Mouse (Mus musculus): ENCODE data around the gene Gldc. TPM values are rescaled to one million over a fixed set of nuclear protein-coding genes. Genes with fewer than 3 reads are reported as not detected.

Gldc gene
- polyA plus RNA-seq, 1 experiment from 2014 or later: 1.3 TPM

GRCm38 (mm10) chr19:30166801-30167505 is 8.3 kb downstream of the Gldc start:
- Histone ChIP-seq H3K4me3 (ENCODE audit: low read length) (no peak overlapping the region), H3K9me3 (ENCODE audit: control insufficient read depth, low read length) (no peaks in the 10 kb centered on the region), H3K27ac (ENCODE audit: low read length) (no peak overlapping the region), H3K36me3 (ENCODE audit: control insufficient read depth, insufficient read depth, low read length) (no peaks in the 10 kb centered on the region), H3K4me1 (ENCODE audit: control insufficient read depth, insufficient read depth, low read length) (no peaks in the 10 kb centered on the region), H3K27me3 (replicated peaks; ENCODE audit: control insufficient read depth, insufficient read depth, low read length) (no peaks in the 10 kb centered on the region), H3K9ac (ENCODE audit: low read depth, low read length) (no peak overlapping the region), H3K4me2 (ENCODE audit: low read depth, low read length) (no peak overlapping the region)
- ATAC-seq: no peak
- 90% methylated on average over 20 of the region's 20 CpGs for WGBS

DNA sequence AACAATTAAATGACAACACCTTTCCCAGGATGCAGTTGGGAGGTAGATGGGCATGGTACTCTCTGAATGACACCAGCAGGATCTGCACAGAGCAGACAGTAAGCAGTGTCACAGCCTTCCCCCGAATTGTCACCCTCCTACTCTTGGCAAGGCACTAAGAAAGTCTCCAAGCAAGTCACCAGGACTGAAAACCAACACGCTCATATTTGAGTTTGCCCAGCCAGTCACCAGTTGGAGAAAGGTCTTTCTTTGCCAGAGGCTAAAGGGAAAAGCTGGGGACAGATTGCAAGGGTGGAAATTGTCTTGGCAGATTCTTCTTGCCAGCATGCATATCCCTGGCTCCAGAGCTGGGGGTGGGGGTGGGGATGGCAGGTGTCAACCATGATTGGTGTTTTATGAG is 11.0 kb downstream of the Gldc start:
- no peak overlapping the region for H3K4me2 ChIP-seq (ENCODE audit: low read depth, low read length)
- no peaks in the 10 kb centered on the region for H3K36me3 ChIP-seq (ENCODE audit: control insufficient read depth, insufficient read depth, low read length)
- no peaks in the 10 kb centered on the region for H3K27me3 ChIP-seq (replicated peaks; ENCODE audit: control insufficient read depth, insufficient read depth, low read length)
- H3K9ac ChIP-seq (ENCODE audit: low read depth, low read length): no peak overlapping the region
- WGBS: 80% methylated on average over 2 of the region's 2 CpGs
- no peak for ATAC-seq
- no peak overlapping the region for H3K4me3 ChIP-seq (ENCODE audit: low read length)
- H3K27ac ChIP-seq (ENCODE audit: low read length): no peak overlapping the region
- no peaks in the 10 kb centered on the region for H3K9me3 ChIP-seq (ENCODE audit: control insufficient read depth, low read length)
- H3K4me1 ChIP-seq (ENCODE audit: control insufficient read depth, insufficient read depth, low read length): no peaks in the 10 kb centered on the region

DNA sequence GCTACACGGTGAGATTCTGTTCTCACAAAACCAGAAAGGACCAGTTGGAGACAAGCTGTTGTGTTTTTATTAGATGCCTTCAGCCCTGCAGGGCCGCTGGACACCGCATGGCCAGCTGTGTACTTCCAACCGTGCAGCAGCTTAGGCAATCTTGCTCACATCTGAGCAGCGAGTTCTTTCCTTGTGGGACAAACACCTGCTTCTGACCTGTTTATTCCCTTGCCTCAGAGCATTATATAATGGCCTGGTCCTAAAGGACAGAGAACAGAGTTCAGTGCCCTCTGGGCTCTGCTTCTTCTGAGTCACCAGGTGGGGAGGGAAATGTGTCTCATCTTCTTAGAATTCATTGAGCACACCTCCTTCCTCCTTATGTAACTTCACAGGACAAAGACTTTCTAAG is 12.4 kb downstream of the Gldc start:
- Histone ChIP-seq H3K4me2 (ENCODE audit: low read depth, low read length) (no peak overlapping the region), H3K4me1 (ENCODE audit: control insufficient read depth, insufficient read depth, low read length) (no peaks in the 10 kb centered on the region), H3K27ac (ENCODE audit: low read length) (no peak overlapping the region), H3K9ac (ENCODE audit: low read depth, low read length) (no peak overlapping the region), H3K4me3 (ENCODE audit: low read length) (no peak overlapping the region), H3K36me3 (ENCODE audit: control insufficient read depth, insufficient read depth, low read length) (no peaks in the 10 kb centered on the region), H3K27me3 (replicated peaks; ENCODE audit: control insufficient read depth, insufficient read depth, low read length) (no peaks in the 10 kb centered on the region), H3K9me3 (ENCODE audit: control insufficient read depth, low read length) (no peaks in the 10 kb centered on the region)
- 78% methylated on average over 5 of the region's 5 CpGs for WGBS
- no peak for ATAC-seq

DNA sequence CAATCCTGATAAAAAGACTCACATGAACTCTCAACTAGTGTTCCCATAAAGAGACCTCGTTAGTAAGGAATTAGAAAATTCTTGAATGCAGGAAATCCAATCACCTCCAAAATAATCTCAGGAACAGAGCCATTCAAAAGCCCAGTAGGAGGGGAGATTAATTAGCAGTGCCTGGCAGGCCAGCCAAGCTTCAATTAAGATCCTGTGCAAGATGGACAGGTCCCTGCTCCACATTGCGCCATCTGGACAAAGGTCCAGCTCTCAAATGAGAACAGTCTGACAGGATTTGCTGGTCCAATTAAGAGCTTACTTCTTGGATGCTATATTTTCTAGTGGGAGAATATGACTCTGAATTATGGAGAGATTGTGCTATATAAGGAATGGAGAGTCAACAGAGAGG is 15.2 kb downstream of the Gldc start:
- ATAC-seq: no peak
- no peak overlapping the region for H3K4me3 ChIP-seq (ENCODE audit: low read length)

GRCm38 (mm10) chr19:30158189-30158588 is 17.0 kb downstream of the Gldc start:
- Histone ChIP-seq H3K4me2 (ENCODE audit: low read depth, low read length) (no peak overlapping the region), H3K27ac (ENCODE audit: low read length) (no peak overlapping the region), H3K4me3 (ENCODE audit: low read length) (no peak overlapping the region), H3K9ac (ENCODE audit: low read depth, low read length) (no peak overlapping the region), H3K36me3 (ENCODE audit: control insufficient read depth, insufficient read depth, low read length) (no peaks in the 10 kb centered on the region), H3K9me3 (ENCODE audit: control insufficient read depth, low read length) (no peaks in the 10 kb centered on the region), H3K27me3 (replicated peaks; ENCODE audit: control insufficient read depth, insufficient read depth, low read length) (no peaks in the 10 kb centered on the region), H3K4me1 (ENCODE audit: control insufficient read depth, insufficient read depth, low read length) (no peaks in the 10 kb centered on the region)
- ATAC-seq: no peak
- WGBS: 90% methylated on average over 4 of the region's 4 CpGs

More for the DNA sequence above, 15.2 kb downstream of the Gldc start:
- H3K36me3 ChIP-seq (ENCODE audit: control insufficient read depth, insufficient read depth, low read length): no peaks in the 10 kb centered on the region
- no peak overlapping the region for H3K27ac ChIP-seq (ENCODE audit: low read length)
- H3K4me1 ChIP-seq (ENCODE audit: control insufficient read depth, insufficient read depth, low read length): no peaks in the 10 kb centered on the region
- WGBS: 83% methylated on average over 2 of the region's 2 CpGs
- no peak overlapping the region for H3K9ac ChIP-seq (ENCODE audit: low read depth, low read length)
- no peaks in the 10 kb centered on the region for H3K9me3 ChIP-seq (ENCODE audit: control insufficient read depth, low read length)
- H3K4me2 ChIP-seq (ENCODE audit: low read depth, low read length): no peak overlapping the region
- no peaks in the 10 kb centered on the region for H3K27me3 ChIP-seq (replicated peaks; ENCODE audit: control insufficient read depth, insufficient read depth, low read length)

- no peak overlapping the region for H3K27ac ChIP-seq (ENCODE audit: low read length)
- no peaks in the 10 kb centered on the region for H3K4me1 ChIP-seq (ENCODE audit: control insufficient read depth, insufficient read depth, low read length)
- H3K9ac ChIP-seq (ENCODE audit: low read depth, low read length): no peak overlapping the region
- WGBS: 62% methylated on average over 12 of the region's 12 CpGs
- no peaks in the 10 kb centered on the region for H3K27me3 ChIP-seq (replicated peaks; ENCODE audit: control insufficient read depth, insufficient read depth, low read length)
- no peak overlapping the region for H3K4me3 ChIP-seq (ENCODE audit: low read length)
- no peaks in the 10 kb centered on the region for H3K36me3 ChIP-seq (ENCODE audit: control insufficient read depth, insufficient read depth, low read length)
- no peaks in the 10 kb centered on the region for H3K9me3 ChIP-seq (ENCODE audit: control insufficient read depth, low read length)
- no peak overlapping the region for H3K4me2 ChIP-seq (ENCODE audit: low read depth, low read length)
- no peak for ATAC-seq
These were observed 18.1 kb downstream of the Gldc start for GRCm38 (mm10) chr19:30157031-30157687.

DNA sequence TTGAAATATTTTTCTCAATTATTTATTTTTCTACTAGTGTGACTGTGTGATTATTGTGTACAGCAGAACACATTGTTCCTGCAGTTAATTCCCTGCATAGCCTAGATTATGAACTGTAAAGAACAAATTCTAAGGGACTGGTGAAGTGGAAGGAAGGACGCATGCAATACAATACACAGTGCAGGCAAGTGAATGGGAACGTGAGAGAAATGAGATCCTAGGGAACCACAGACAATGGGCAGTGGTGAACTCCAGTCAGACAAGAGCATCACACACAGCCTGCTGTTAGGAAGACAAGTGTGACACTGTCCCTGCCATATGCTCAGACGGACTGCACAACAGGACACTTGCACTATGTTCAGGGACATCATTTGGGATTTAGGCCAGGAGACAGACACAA is 21.5 kb downstream of the Gldc start:
- Histone ChIP-seq H3K4me3 (ENCODE audit: low read length) (no peak overlapping the region), H3K27me3 (replicated peaks; ENCODE audit: control insufficient read depth, insufficient read depth, low read length) (no peaks in the 10 kb centered on the region), H3K9ac (ENCODE audit: low read depth, low read length) (no peak overlapping the region), H3K27ac (ENCODE audit: low read length) (no peak overlapping the region), H3K4me1 (ENCODE audit: control insufficient read depth, insufficient read depth, low read length) (no peaks in the 10 kb centered on the region), H3K9me3 (ENCODE audit: control insufficient read depth, low read length) (no peaks in the 10 kb centered on the region), H3K4me2 (ENCODE audit: low read depth, low read length) (no peak overlapping the region), H3K36me3 (ENCODE audit: control insufficient read depth, insufficient read depth, low read length) (no peaks in the 10 kb centered on the region)
- ATAC-seq: no peak
- WGBS: 69% methylated on average over 3 of the region's 3 CpGs

GRCm38 (mm10) chr19:30151290-30151689 is 23.9 kb downstream of the Gldc start:
- no peaks in the 10 kb centered on the region for H3K36me3 ChIP-seq (ENCODE audit: control insufficient read depth, insufficient read depth, low read length)
- WGBS: 91% methylated on average over 10 of the region's 10 CpGs
- no peaks in the 10 kb centered on the region for H3K27me3 ChIP-seq (replicated peaks; ENCODE audit: control insufficient read depth, insufficient read depth, low read length)
- H3K4me2 ChIP-seq (ENCODE audit: low read depth, low read length): no peak overlapping the region
- H3K9ac ChIP-seq (ENCODE audit: low read depth, low read length): no peak overlapping the region
- no peaks in the 10 kb centered on the region for H3K4me1 ChIP-seq (ENCODE audit: control insufficient read depth, insufficient read depth, low read length)
- H3K4me3 ChIP-seq (ENCODE audit: low read length): no peak overlapping the region
- no peaks in the 10 kb centered on the region for H3K9me3 ChIP-seq (ENCODE audit: control insufficient read depth, low read length)
- no peak overlapping the region for H3K27ac ChIP-seq (ENCODE audit: low read length)
- ATAC-seq: no peak

DNA sequence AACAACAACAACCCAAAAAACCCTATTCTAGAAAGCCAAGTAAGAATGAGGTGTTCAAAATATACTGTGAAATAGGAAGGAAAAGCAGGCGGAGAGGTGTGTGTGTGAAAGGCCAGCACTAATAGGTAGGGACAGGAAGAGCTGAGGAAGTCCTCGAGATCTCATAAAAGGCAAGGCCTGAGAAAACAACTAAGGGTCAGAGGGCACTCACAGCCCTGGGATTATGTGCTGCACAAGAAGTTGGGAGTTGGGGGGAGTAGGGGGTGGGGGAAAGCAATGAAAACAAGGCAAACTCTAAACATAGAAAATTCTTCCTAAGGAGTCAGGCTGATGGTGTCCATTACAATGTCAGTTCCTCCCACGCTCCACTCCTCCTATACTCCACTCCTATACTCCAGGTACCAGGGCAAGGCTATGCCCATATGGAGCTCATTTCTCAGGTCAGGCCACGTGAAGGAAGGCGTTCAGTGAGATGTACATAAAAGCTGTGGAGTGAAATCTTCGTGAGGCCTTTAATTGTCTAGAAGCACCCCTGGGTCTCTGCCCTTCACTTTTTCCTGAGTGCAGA is 25.9 kb downstream of the Gldc start:
- no peaks in the 10 kb centered on the region for H3K27me3 ChIP-seq (replicated peaks; ENCODE audit: control insufficient read depth, insufficient read depth, low read length)
- H3K9me3 ChIP-seq (ENCODE audit: control insufficient read depth, low read length): no peaks in the 10 kb centered on the region
- no peak overlapping the region for H3K9ac ChIP-seq (ENCODE audit: low read depth, low read length)
- no peaks in the 10 kb centered on the region for H3K36me3 ChIP-seq (ENCODE audit: control insufficient read depth, insufficient read depth, low read length)
- H3K4me1 ChIP-seq (ENCODE audit: control insufficient read depth, insufficient read depth, low read length): no peaks in the 10 kb centered on the region
- no peak overlapping the region for H3K4me3 ChIP-seq (ENCODE audit: low read length)
- ATAC-seq: no peak
- no peak overlapping the region for H3K4me2 ChIP-seq (ENCODE audit: low read depth, low read length)
- no peak overlapping the region for H3K27ac ChIP-seq (ENCODE audit: low read length)
- 72% methylated on average over 6 of the region's 6 CpGs for WGBS
